Mouse (Mus musculus) myocyte (in vitro differentiated cells): ENCODE measurements around the gene Brsk2.

ENCODE experiments used
- MYOD1 ChIP-seq, 3 experiments: IDR thresholded peaks; one replicate each; pipeline ENCODE4 v1.6.1; 2011; ENCODE audit warnings: control low read depth in 2 of 3, low read depth in 2 of 3, mild to moderate bottlenecking in 2 of 3, moderate library complexity in 1 of 3; ENCODE audit not compliant: insufficient read length in 2 of 3, control insufficient read depth in 1 of 3
- POLR2A ChIP-seq: IDR thresholded peaks from one replicate; pipeline ENCODE4 v1.6.1; 2011; ENCODE audit warnings: low read depth, mild to moderate bottlenecking, control low read depth, moderate library complexity; ENCODE audit not compliant: insufficient read length
- POLR2AphosphoS2 ChIP-seq: IDR thresholded peaks from one replicate; pipeline ENCODE4 v1.6.1; 2011; ENCODE audit warnings: low read depth, control low read depth; ENCODE audit not compliant: insufficient read length
- USF1 ChIP-seq: IDR thresholded peaks from one replicate; pipeline ENCODE4 v1.6.1; 2011; ENCODE audit warnings: low read depth, mild to moderate bottlenecking, control low read depth, moderate library complexity

- TF ChIP-seq POLR2A (no peak), USF1 (no peak), POLR2AphosphoS2 (no peak), MYOD1 (IDR thresholded peaks at IDR 0.05; ENCODE audit: control insufficient read depth in 1 of 3, insufficient read length in 2 of 3, low read depth in 2 of 3) (no peak)
These were observed 41.0 kb upstream of the Brsk2 start for GRCm38 (mm10) chr7:141908591-141908990.
